Mouse (Mus musculus) WW6 (cell line): ENCODE data around the gene Cnot6l.

Experiments used
- DNase-seq: peaks from one replicate; pipeline ENCODE4 v3.0.0-alpha.2; 2013; ENCODE audit warnings: low read depth, low spot score

The Cnot6l gene

GRCm38 (mm10) chr5:96161578-96162398 is 2.2 kb downstream of the Cnot6l start:
- DNase-seq: peak; percentile 20

GRCm38 (mm10) chr5:96161263-96161577 is 2.8 kb downstream of the Cnot6l start:
- no peak for DNase-seq

GRCm38 (mm10) chr5:96160467-96161262 is 3.3 kb downstream of the Cnot6l start:
- DNase-seq: no peak

GRCm38 (mm10) chr5:96142351-96142750 is 21.6 kb downstream of the Cnot6l start:
- no peak for DNase-seq

- no peak for DNase-seq
Observed at GRCm38 (mm10) chr5:96130683-96131082, 33.3 kb downstream of the Cnot6l start.

GRCm38 (mm10) chr5:96126856-96127255 is 37.1 kb downstream of the Cnot6l start:
- DNase-seq: no peak

- DNase-seq: no peak
Observed at GRCm38 (mm10) chr5:96114943-96115342, 49.0 kb downstream of the Cnot6l start.

- no peak for DNase-seq
Observed at GRCm38 (mm10) chr5:96104644-96105043, 59.3 kb downstream of the Cnot6l start.

GRCm38 (mm10) chr5:96091468-96091867 is 72.5 kb downstream of the Cnot6l start:
- DNase-seq: no peak

GRCm38 (mm10) chr5:96085324-96085723 is 78.6 kb downstream of the Cnot6l start:
- no peak for DNase-seq

GRCm38 (mm10) chr5:96079026-96079425 is 84.9 kb downstream of the Cnot6l start:
- no peak for DNase-seq

- DNase-seq: no peak
Observed at GRCm38 (mm10) chr5:96065591-96065990, 98.4 kb downstream of the Cnot6l start.

GRCm38 (mm10) chr5:96042492-96042891 is 121.5 kb downstream of the Cnot6l start:
- DNase-seq: no peak

GRCm38 (mm10) chr5:96041507-96042104 is 122.4 kb downstream of the Cnot6l start:
- no peak for DNase-seq

- no peak for DNase-seq
Observed at GRCm38 (mm10) chr5:96039188-96039840, 124.7 kb downstream of the Cnot6l start.

GRCm38 (mm10) chr5:96037684-96038121 is 126.3 kb downstream of the Cnot6l start:
- no peak for DNase-seq

GRCm38 (mm10) chr5:96036125-96036672 is 127.8 kb downstream of the Cnot6l start:
- no peak for DNase-seq

- DNase-seq: no peak
Observed at GRCm38 (mm10) chr5:96034101-96034500, 129.9 kb downstream of the Cnot6l start.

- no peak for DNase-seq
Observed at GRCm38 (mm10) chr5:96029821-96030220, 134.2 kb downstream of the Cnot6l start.
